ENCODE assay signal across 21 mouse cellular contexts in genomic region chr4:149663849-149664503, GRCm38 (mm10). TPM values are rescaled to one million over a fixed set of nuclear protein-coding genes. Genes with fewer than 3 reads are reported as not detected.
DNase-seq lines count a peak whose midpoint lies in the region; ATAC-seq and TF ChIP-seq lines count a peak whose summit lies in the region.
"Had no signal": no experiment of that assay in that cellular context is flagged by ENCODE, and none has a peak within 500 bp of the region (broad histone marks: within the 10 kb centered on the region; RNA-seq: fewer than 3 reads in every experiment).

No protein-coding gene starts in this region.

- peak; percentile 56 for ATAC-seq in activated CD4-positive, CD25-positive, alpha-beta regulatory T cell, adult 4 months
- ATAC-seq: forebrain, embryonic 15.5 days; liver, embryonic 12.5 days had no signal

- TF ChIP-seq POLR2A in spleen, adult 2 months (IDR thresholded peaks at IDR 0.05; ENCODE audit: low read depth, low read length), result no peak

- peaks cover 31% of the 10 kb centered on the region for H3K36me3 ChIP-seq in spleen, adult 2 months (ENCODE audit: control insufficient read depth, insufficient read depth, low read length)
- H3K36me3 ChIP-seq: liver, embryonic 12.5 days; lung, embryonic 15.5 days; stomach, embryonic 15.5 days had no signal

- peaks cover 41% of the 10 kb centered on the region for H3K4me1 ChIP-seq in spleen, adult 2 months (ENCODE audit: control insufficient read depth, insufficient read depth, insufficient read length)
- H3K4me1 ChIP-seq: forebrain, embryonic 15.5 days; lung, embryonic 15.5 days; stomach, embryonic 15.5 days had no signal

- WGBS in spleen, adult 2 months, result 54% methylated on average over 7 of the region's 7 CpGs

- no peak for TF ChIP-seq CTCF in spleen, adult 2 months (IDR thresholded peaks at IDR 0.05; ENCODE audit: extremely low read depth, insufficient read depth, insufficient read length, insufficient replicate concordance)

- no peaks in the 10 kb centered on the region for H3K27me3 ChIP-seq in spleen, adult 2 months (ENCODE audit: control insufficient read depth, insufficient read depth, low read length)
- H3K27me3 ChIP-seq: forebrain, embryonic 15.5 days; liver, embryonic 12.5 days; lung, embryonic 15.5 days; stomach, embryonic 15.5 days had no signal

- no peak overlapping the region for H3K4me3 ChIP-seq in spleen, adult 2 months (ENCODE audit: extremely low read depth, insufficient read depth, insufficient read length)
- H3K4me3 ChIP-seq: forebrain, embryonic 15.5 days; hindbrain, embryonic 10.5 days; liver, embryonic 12.5 days; lung, embryonic 15.5 days; myocyte; stomach, embryonic 15.5 days had no signal

- H3K27ac ChIP-seq in spleen, adult 2 months (ENCODE audit: insufficient read depth, low read length), result peak overlapping the region; percentile 81
- H3K27ac ChIP-seq: forebrain, embryonic 15.5 days; hindbrain, embryonic 10.5 days; liver, embryonic 12.5 days; lung, embryonic 15.5 days; stomach, embryonic 15.5 days had no signal

- no peak for DNase-seq in spleen, adult 2 months (ENCODE audit: low read depth in 1 of 2, low spot score in 2 of 2)
- DNase-seq in spleen, postnatal 14 days (ENCODE audit: low spot score in 2 of 2), result no peak
- peak; percentile 66 to 67 for DNase-seq in CD8-positive naive resting alpha-beta T cell, adult 2 months (ENCODE audit: low read depth in 2 of 2, low spot score in 2 of 2)
- peak; percentile 56 for DNase-seq in naive thymus-derived CD4-positive, alpha-beta T cell, adult 2 months (ENCODE audit: low read depth)
- DNase-seq in embryo, embryonic 10 days (ENCODE audit: low spot score), result no peak
- DNase-seq in layer of hippocampus, postnatal 14 days (ENCODE audit: low spot score in 2 of 2), result no peak
- DNase-seq: adrenal gland, postnatal 10 days; cerebellum, adult 9-11 months; embryo, embryonic 11 days; gastrocnemius, postnatal 36 days; kidney, adult 8-10 months; kidney, postnatal 25 days; midbrain, embryonic 14.5 days; spleen, adult 18-20 months had no signal

RNA-seq across cellular contexts. Expression of gene Pik3cd, which starts 38.4 kb away (rescaled TPM):
- polyA plus RNA-seq in spleen, adult 2 months (2012; rRNA removed), result 104 and 124 TPM in 2 replicates
- polyA plus RNA-seq in activated CD4-positive, CD25-positive, alpha-beta regulatory T cell, adult 4 months (2017; shearing (Covaris generic)), result 100 to 1,000 TPM in 1 of 2 experiments, 10 to 100 TPM in 1; 80.6 to 129 TPM
- 10 to 100 TPM; 25.2 to 27.7 TPM for total RNA-seq in layer of hippocampus, postnatal 14 days (2021)

Comparison
In these comparisons a context has a peak if more than half of its experiments do, and no peak if none do; other contexts are left out.
1. DNase-seq: peak in CD8-positive naive resting alpha-beta T cell, adult 2 months (2 of 2) and naive thymus-derived CD4-positive, alpha-beta T cell, adult 2 months (single experiment); none in spleen, adult 2 months (0 of 2), spleen, postnatal 14 days (0 of 2), embryo, embryonic 10 days (single experiment) and layer of hippocampus, postnatal 14 days (0 of 2).